Mouse (Mus musculus): ENCODE measurements at regions not wholly inside any gene's neighbourhood (a gene's known extent, or its start where the extent isn't known, plus 50 kb on each side); places are given as distances from the start of the nearest gene placed in this dataset.

GRCm38 (mm10) chr10:44599331-44599963 lies 71.1 kb upstream of the Prdm1 start:
- no peak for TF ChIP-seq CTCF (conservative IDR thresholded peaks at IDR 0.05; ENCODE audit: insufficient read depth, insufficient read length, low read depth, low read length)
- no peak for TF ChIP-seq POLR2A (IDR thresholded peaks at IDR 0.05; ENCODE audit: low read depth, low read length)

Measured in kidney, adult 2 months (tissue).